Mouse (Mus musculus): ENCODE results near the gene Gm49359. TPM values are rescaled to one million over a fixed set of nuclear protein-coding genes. Genes with fewer than 3 reads are reported as not detected.
"Not testable (repeated sequence)": the region's sequence is repeated elsewhere in the genome, so short reads cannot be mapped to it uniquely, and the experiment has no call there.

Gm49359 gene
- polyA plus RNA-seq (2016; fragmentation: Nextera tagmentation; extraction: Ambion mirVana), result 9.0 and 9.5 TPM in 2 replicates

DNA sequence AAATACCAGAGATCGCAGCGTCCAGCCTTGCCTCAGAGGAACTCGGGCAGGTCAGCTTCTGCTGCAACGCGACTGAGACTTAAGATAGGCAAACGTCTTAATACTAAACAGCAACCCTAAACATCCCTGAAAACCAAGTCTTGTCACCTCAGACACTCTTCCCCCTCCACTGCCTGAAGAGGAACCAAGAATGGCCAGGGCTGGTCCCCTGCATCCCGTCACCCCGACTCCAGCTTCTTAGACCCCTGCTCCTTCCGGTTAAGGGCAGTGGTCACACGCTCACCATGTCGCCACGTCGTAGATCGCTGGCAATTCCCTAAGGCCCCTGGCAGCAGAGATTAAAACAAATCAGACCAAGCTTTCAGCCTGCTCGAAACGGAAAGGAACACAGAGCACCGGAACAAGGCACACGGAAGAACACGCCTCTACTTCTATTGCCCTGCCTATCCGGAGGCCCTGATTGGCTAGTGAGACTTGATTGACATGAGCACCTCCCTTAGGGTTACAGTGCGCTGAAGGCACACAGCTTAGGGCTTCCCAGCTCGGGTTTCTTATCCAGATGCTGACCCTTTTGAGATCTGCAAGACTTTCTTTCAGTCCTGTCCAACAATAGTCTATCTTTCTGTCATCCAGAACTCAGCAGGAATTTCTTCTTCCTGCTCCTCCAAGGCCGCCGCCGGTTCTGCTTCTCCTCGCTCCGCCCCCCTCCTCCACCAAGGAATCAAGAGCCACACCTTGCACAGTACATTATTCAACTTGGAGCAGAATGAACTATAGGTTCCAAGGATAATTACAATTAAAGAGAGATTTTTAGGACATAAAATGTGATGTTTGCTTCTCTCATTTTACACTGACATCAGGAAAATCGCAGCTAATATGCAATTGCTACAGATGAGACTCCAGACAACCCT, at the start of gene Gm49359:
TSS of gene Gm49359 (minus strand) at position 409 of the 911 bp plus-strand sequence.
- Histone ChIP-seq H3K27ac (ENCODE audit: poor library complexity, severe bottlenecking) (peak within 1 kb of the TSS; percentile 62; the same call in 1 of the 2 replicates), H3K4me2 (peak within 1 kb of the TSS; percentile 58), H3K36me3 (peaks cover 11% of the 10 kb centered on the region), H3K9ac (peak within 1 kb of the TSS; percentile 71), H3K4me3 (peak within 1 kb of the TSS; percentile 66)
- whole genome bisulfite sequencing, result 2% methylated on average over 28 of the region's 28 CpGs
- H3K27me3 ChIP-seq (replicated peaks); H3K4me1 ChIP-seq (replicated peaks); H3K9me3 ChIP-seq (replicated peaks): not testable (repeated sequence)
- peak; percentile 96 for ATAC-seq (ENCODE audit: insufficient number of reproducible peaks, low FRiP score)

DNA sequence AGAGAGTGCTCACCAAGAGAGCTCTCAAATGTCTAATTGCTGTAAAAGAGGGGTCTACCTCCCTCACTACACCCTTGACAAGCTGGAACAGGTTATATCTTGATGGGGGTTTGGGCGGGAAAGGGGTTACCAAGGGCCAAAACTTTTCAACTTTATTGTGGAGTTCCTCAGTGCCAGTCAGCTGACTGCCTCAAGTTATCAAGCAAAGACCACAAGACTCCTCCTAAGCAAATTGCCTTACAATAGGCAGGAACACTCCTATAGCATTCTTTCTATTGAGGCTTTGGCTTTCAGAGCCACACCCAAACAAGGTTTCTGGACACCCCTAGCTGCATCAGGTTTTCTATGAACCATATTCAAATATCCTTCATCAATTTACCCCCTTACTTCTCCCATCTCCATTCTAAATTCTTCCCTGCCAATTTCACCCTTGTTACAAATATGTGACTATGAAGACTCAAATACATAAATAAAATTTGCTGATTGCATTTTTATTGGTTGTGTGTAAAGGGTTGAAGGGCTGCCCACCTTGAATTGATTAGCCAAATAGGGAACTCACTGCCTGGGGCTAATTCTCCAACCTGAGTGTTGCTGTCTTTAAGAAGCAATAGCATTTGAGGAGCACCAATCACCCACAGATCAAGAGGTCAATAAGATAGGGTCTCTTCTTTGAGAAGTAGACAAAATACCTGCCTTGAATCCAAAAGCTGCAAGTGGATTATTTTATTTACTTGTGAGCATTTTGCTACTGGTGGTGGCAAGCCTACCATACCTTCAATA, 44.2 kb upstream of the Gm49359 start:
- not testable (repeated sequence) for H3K9me3 ChIP-seq (replicated peaks); H3K9ac ChIP-seq; H3K36me3 ChIP-seq; H3K4me3 ChIP-seq; H3K27ac ChIP-seq (ENCODE audit: poor library complexity, severe bottlenecking); H3K4me2 ChIP-seq; ATAC-seq (ENCODE audit: insufficient number of reproducible peaks, low FRiP score); H3K4me1 ChIP-seq (replicated peaks); H3K27me3 ChIP-seq (replicated peaks)
- WGBS, result 92% methylated on average over 1 of the region's 1 CpGs

DNA sequence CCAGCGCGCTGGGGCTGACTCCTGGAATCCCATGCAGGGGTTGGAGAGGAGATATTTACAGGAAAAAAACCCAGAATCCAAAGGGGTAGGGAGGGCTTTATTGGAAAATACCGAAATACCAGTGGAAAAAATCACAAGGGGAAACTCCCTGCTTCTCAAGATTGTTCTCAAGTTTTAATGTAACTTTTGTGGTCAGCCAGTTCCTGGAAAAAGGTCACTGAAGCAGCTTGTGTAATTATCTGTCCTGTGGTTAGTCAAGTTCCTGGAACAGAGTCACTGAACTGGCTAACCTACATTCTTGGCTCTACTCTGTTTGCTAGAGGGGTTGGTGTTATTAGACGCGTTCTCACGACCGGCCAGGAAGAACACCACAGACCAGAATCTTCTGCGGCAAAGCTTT, 6.0 kb upstream of the Gm49359 start:
- H3K9ac ChIP-seq; H3K9me3 ChIP-seq (replicated peaks); H3K27ac ChIP-seq (ENCODE audit: poor library complexity, severe bottlenecking); H3K4me3 ChIP-seq; ATAC-seq (ENCODE audit: insufficient number of reproducible peaks, low FRiP score); H3K4me2 ChIP-seq; H3K27me3 ChIP-seq (replicated peaks); H3K36me3 ChIP-seq; H3K4me1 ChIP-seq (replicated peaks): not testable (repeated sequence)
- 89% methylated on average over 8 of the region's 8 CpGs for WGBS

DNA sequence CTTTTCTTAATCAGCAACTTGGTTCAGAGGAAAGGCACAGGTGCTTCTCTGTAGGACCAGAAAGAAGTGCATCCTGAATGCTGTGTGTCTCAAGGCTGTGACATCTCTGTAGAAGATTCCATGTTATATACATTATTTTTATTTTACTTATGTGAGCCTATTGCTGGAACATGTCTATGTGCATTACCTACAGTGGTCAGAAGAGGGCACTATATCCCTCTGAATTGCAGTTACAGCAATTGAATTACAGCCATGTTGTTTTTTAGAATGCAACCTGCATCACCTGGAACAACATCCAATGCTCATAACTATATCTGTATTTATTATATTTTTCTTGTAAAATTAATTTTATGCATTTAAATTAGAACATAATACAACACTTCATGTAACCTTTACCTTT, 3.3 kb upstream of the Gm49359 start:
- H3K36me3 ChIP-seq; H3K4me2 ChIP-seq; H3K27me3 ChIP-seq (replicated peaks); H3K27ac ChIP-seq (ENCODE audit: poor library complexity, severe bottlenecking); H3K9me3 ChIP-seq (replicated peaks); H3K4me1 ChIP-seq (replicated peaks); ATAC-seq (ENCODE audit: insufficient number of reproducible peaks, low FRiP score); H3K4me3 ChIP-seq; H3K9ac ChIP-seq: not testable (repeated sequence)

Small RNA genes lying within 50 kb of the gene (microRNA-seq; reads per million reads assigned to microRNA genes)
- not detected for gene Gm22256

Other genes starting within 250 kb of the Gm49359 start
- 3.6 and 3.9 TPM in 2 replicates for gene Gm3604, start 83.7 kb downstream of the Gm49359 start, polyA plus RNA-seq (2016; fragmentation: Nextera tagmentation; extraction: Ambion mirVana)
- gene Zfp935, start 91.7 kb upstream of the Gm49359 start, polyA plus RNA-seq (2016; fragmentation: Nextera tagmentation; extraction: Ambion mirVana), result not detected in 2 replicates
- 12.0 and 14.8 TPM in 2 replicates for gene Zfp934, start 104.4 kb upstream of the Gm49359 start, polyA plus RNA-seq (2016; fragmentation: Nextera tagmentation; extraction: Ambion mirVana)
- gene 6720489N17Rik, start 157.3 kb upstream of the Gm49359 start, polyA plus RNA-seq (2016; fragmentation: Nextera tagmentation; extraction: Ambion mirVana), result 7.9 and 9.3 TPM in 2 replicates